In the genomic region with DNA sequence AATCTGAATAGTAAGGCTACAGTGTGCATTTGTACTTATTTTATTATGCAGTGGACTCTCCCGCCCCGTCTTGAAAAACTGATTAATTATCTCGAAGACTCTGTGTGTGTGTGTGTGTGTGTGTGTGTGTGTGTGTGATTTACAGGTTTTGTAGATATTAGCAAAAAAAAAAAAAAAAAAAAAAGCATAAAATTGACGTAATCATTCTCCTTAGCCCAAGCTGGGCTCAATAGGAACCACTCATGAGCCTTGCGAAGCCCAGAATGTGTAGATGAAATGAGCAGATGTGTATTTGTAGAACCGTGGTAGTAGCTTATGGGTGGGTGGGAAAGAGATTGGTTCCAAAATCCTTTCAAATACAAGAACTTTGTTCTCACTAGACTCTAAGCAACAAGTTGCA, we compare ENCODE assay signal across 8 mouse cellular contexts. TPM values are rescaled to one million over a fixed set of nuclear protein-coding genes. Genes with fewer than 3 reads are reported as not detected.
DNase-seq lines count a peak whose midpoint lies in the region; ATAC-seq and TF ChIP-seq lines count a peak whose summit lies in the region.

No protein-coding gene starts in this region.

- ATAC-seq in erythroblast, adult 5-6 weeks (replicated peaks; ENCODE audit: low FRiP score, poor library complexity, severe bottlenecking): no peak
- no peak for ATAC-seq in megakaryocyte, adult 5-6 weeks (ENCODE audit: poor library complexity, severe bottlenecking)
- ATAC-seq in liver, embryonic 11.5 days (replicated peaks; ENCODE audit: low FRiP score): no peak
- ATAC-seq in stomach, postnatal 0 days (ENCODE audit: low FRiP score, low TSS enrichment): no peak

- 66% methylated on average over 6 of the region's 6 CpGs for WGBS in liver, embryonic 11.5 days
- 59% methylated on average over 6 of the region's 6 CpGs for WGBS in stomach, postnatal 0 days

- H3K27ac ChIP-seq in liver, embryonic 11.5 days (ENCODE audit: low read depth, low read length): peak overlapping the region; percentile 64; the same call in 1 of the 2 replicates
- peak overlapping the region; percentile 86 for H3K27ac ChIP-seq in stomach, postnatal 0 days (replicated peaks)

- no peak for TF ChIP-seq EP300 in stomach, postnatal 0 days (optimal IDR thresholded peaks at IDR 0.05)

- H3K4me2 ChIP-seq in liver, embryonic 11.5 days: peak overlapping the region; percentile 70
- peak overlapping the region; percentile 85 for H3K4me2 ChIP-seq in stomach, postnatal 0 days (replicated peaks; ENCODE audit: low read depth)

- no peaks in the 10 kb centered on the region for H3K9me3 ChIP-seq in erythroblast, embryonic 14.5 days (ENCODE audit: control insufficient read depth, low read length)
- H3K9me3 ChIP-seq in megakaryocyte, embryonic 14.5 days: no peaks in the 10 kb centered on the region
- no peaks in the 10 kb centered on the region for H3K9me3 ChIP-seq in liver, embryonic 11.5 days (ENCODE audit: control insufficient read depth, low read length)
- no peaks in the 10 kb centered on the region for H3K9me3 ChIP-seq in stomach, postnatal 0 days (ENCODE audit: control insufficient read depth, low read length)

- H3K9ac ChIP-seq in liver, embryonic 11.5 days (ENCODE audit: low read depth, low read length): peak overlapping the region; percentile 88
- H3K9ac ChIP-seq in stomach, postnatal 0 days (ENCODE audit: low read length): peak overlapping the region; percentile 84

- peaks cover 28% of the 10 kb centered on the region for H3K4me1 ChIP-seq in erythroblast, embryonic 14.5 days (ENCODE audit: control insufficient read depth)
- peaks cover 54% of the 10 kb centered on the region for H3K4me1 ChIP-seq in megakaryocyte, embryonic 14.5 days
- H3K4me1 ChIP-seq in liver, embryonic 11.5 days (replicated peaks; ENCODE audit: control insufficient read depth, insufficient read depth, low read length): peaks cover 9% of the 10 kb centered on the region
- H3K4me1 ChIP-seq in stomach, postnatal 0 days (replicated peaks; ENCODE audit: control insufficient read depth, insufficient read depth): peaks cover 6% of the 10 kb centered on the region; the same call in 1 of the 2 replicates

- peaks cover 6% of the 10 kb centered on the region; the same call in 1 of the 2 replicates for H3K27me3 ChIP-seq in erythroblast, embryonic 14.5 days (ENCODE audit: control insufficient read depth)
- H3K27me3 ChIP-seq in megakaryocyte, embryonic 14.5 days (replicated peaks): no peaks in the 10 kb centered on the region
- H3K27me3 ChIP-seq in liver, embryonic 11.5 days (replicated peaks; ENCODE audit: control insufficient read depth, insufficient read depth, low read length): no peaks in the 10 kb centered on the region
- no peaks in the 10 kb centered on the region for H3K27me3 ChIP-seq in stomach, postnatal 0 days (ENCODE audit: control insufficient read depth, insufficient read depth, low read length)

- TF ChIP-seq CTCF in stomach, postnatal 0 days (IDR thresholded peaks at IDR 0.05; ENCODE audit: low read depth): no peak

- H3K4me3 ChIP-seq in erythroblast, embryonic 14.5 days (replicated peaks): peak overlapping the region; percentile 85
- peak overlapping the region; percentile 97 for H3K4me3 ChIP-seq in megakaryocyte, embryonic 14.5 days (replicated peaks)
- peak overlapping the region; percentile 95 for H3K4me3 ChIP-seq in liver, embryonic 11.5 days (ENCODE audit: low read depth, low read length)
- H3K4me3 ChIP-seq in stomach, postnatal 0 days (ENCODE audit: low read depth, low read length): peak overlapping the region; percentile 78

- peaks cover 11% of the 10 kb centered on the region for H3K36me3 ChIP-seq in erythroblast, embryonic 14.5 days (ENCODE audit: control insufficient read depth)
- peaks cover 25% of the 10 kb centered on the region for H3K36me3 ChIP-seq in megakaryocyte, embryonic 14.5 days (replicated peaks; ENCODE audit: low read length)
- peaks cover 5% of the 10 kb centered on the region; the same call in 1 of the 2 replicates for H3K36me3 ChIP-seq in liver, embryonic 11.5 days (ENCODE audit: control insufficient read depth, insufficient read depth, low read length)
- H3K36me3 ChIP-seq in stomach, postnatal 0 days (ENCODE audit: control insufficient read depth, insufficient read depth, low read length): no peaks in the 10 kb centered on the region

- no peak for DNase-seq in liver, embryonic 11.5 days (ENCODE audit: low spot score)
- DNase-seq in stomach, postnatal 0 days (ENCODE audit: low spot score): no peak
- no peak for DNase-seq in cerebellum, postnatal 14 days
- DNase-seq in natural killer cell, adult 2 months (ENCODE audit: low spot score in 2 of 2): no peak

RNA-seq across cellular contexts. Expression of a gene that starts 20.2 kb away (rescaled TPM):
- 1.5 TPM in 2 replicates for polyA plus RNA-seq in erythroblast, embryonic 14.5 days (2012)
- total RNA-seq in erythroblast, adult 5-6 weeks (2015; ENCODE audit: low replicate concordance): 10.9 and 12.7 TPM in 2 replicates
- total RNA-seq in erythroblast, adult 5-6 weeks (2017; ENCODE audit: low replicate concordance): 21.0 and 26.6 TPM in 2 replicates
- polyA plus RNA-seq in megakaryocyte, embryonic 14.5 days (2012; ENCODE audit: insufficient read depth, low replicate concordance): 4.6 and 31.1 TPM in 2 replicates
- 48.4 and 55.6 TPM in 2 replicates for total RNA-seq in megakaryocyte, adult 5-6 weeks (2015)
- 139 and 143 TPM in 2 replicates for total RNA-seq in megakaryocyte, adult 5-6 weeks (2017)
- 107 and 116 TPM in 2 replicates for polyA plus RNA-seq in liver, embryonic 11.5 days (2014; fragmentation: Nextera tagmentation; extraction: Ambion mirVana)
- polyA plus RNA-seq in stomach, postnatal 0 days (2015; fragmentation: Nextera tagmentation; extraction: Ambion mirVana): 118 TPM in 2 replicates

RNA-seq across cellular contexts. Expression of a gene that starts 42.9 kb away (rescaled TPM):
- not detected in 2 replicates for polyA plus RNA-seq in erythroblast, embryonic 14.5 days (2012)
- not detected in 2 replicates for total RNA-seq in erythroblast, adult 5-6 weeks (2015; ENCODE audit: low replicate concordance)
- not detected in 2 replicates for total RNA-seq in erythroblast, adult 5-6 weeks (2017; ENCODE audit: low replicate concordance)
- polyA plus RNA-seq in megakaryocyte, embryonic 14.5 days (2012; ENCODE audit: insufficient read depth, low replicate concordance): not detected in 2 replicates
- total RNA-seq in megakaryocyte, adult 5-6 weeks (2015): not detected in 2 replicates
- not detected in 2 replicates for total RNA-seq in megakaryocyte, adult 5-6 weeks (2017)
- polyA plus RNA-seq in liver, embryonic 11.5 days (2014; fragmentation: Nextera tagmentation; extraction: Ambion mirVana): not detected in 2 replicates
- 1.7 and 1.9 TPM in 2 replicates for polyA plus RNA-seq in stomach, postnatal 0 days (2015; fragmentation: Nextera tagmentation; extraction: Ambion mirVana)

RNA-seq across cellular contexts. Expression of a gene that starts 53.6 kb away (rescaled TPM):
- polyA plus RNA-seq in erythroblast, embryonic 14.5 days (2012): not detected in 2 replicates
- not detected in 2 replicates for total RNA-seq in erythroblast, adult 5-6 weeks (2015; ENCODE audit: low replicate concordance)
- not detected in 2 replicates for total RNA-seq in erythroblast, adult 5-6 weeks (2017; ENCODE audit: low replicate concordance)
- polyA plus RNA-seq in megakaryocyte, embryonic 14.5 days (2012; ENCODE audit: insufficient read depth, low replicate concordance): 92.6 and 133 TPM in 2 replicates
- 0.49 and 0.64 TPM in 2 replicates for total RNA-seq in megakaryocyte, adult 5-6 weeks (2015)
- total RNA-seq in megakaryocyte, adult 5-6 weeks (2017): 0.41 and 0.70 TPM in 2 replicates
- 1.9 TPM in 2 replicates for polyA plus RNA-seq in liver, embryonic 11.5 days (2014; fragmentation: Nextera tagmentation; extraction: Ambion mirVana)
- 0.29 and 0.30 TPM in 2 replicates for polyA plus RNA-seq in stomach, postnatal 0 days (2015; fragmentation: Nextera tagmentation; extraction: Ambion mirVana)

Comparison
In these comparisons a context has a peak if more than half of its experiments do, and no peak if none do; other contexts are left out.
1. RNA of a gene that starts 53.6 kb away (polyA plus RNA-seq): 92.6 to 133 TPM in megakaryocyte, embryonic 14.5 days; 1.9 TPM in liver, embryonic 11.5 days, 0.29 to 0.30 TPM in stomach, postnatal 0 days and not detected in erythroblast, embryonic 14.5 days; every median in the first group is over 10 times any median in the second.
2. Peak in every context shown above with its lines, with median percentiles within 50 percentile points of each other: H3K4me3 ChIP-seq.